Mouse (Mus musculus) CD8-positive naive resting alpha-beta T cell, adult 2 months (primary cell): ENCODE measurements around the gene Tanc2.

Experiments
- DNase-seq, 2 experiments: peaks; one replicate each; pipeline ENCODE4 v3.0.0; 2022; ENCODE audit warnings: low read depth in 2 of 2, low spot score in 2 of 2

Tanc2 gene

DNA sequence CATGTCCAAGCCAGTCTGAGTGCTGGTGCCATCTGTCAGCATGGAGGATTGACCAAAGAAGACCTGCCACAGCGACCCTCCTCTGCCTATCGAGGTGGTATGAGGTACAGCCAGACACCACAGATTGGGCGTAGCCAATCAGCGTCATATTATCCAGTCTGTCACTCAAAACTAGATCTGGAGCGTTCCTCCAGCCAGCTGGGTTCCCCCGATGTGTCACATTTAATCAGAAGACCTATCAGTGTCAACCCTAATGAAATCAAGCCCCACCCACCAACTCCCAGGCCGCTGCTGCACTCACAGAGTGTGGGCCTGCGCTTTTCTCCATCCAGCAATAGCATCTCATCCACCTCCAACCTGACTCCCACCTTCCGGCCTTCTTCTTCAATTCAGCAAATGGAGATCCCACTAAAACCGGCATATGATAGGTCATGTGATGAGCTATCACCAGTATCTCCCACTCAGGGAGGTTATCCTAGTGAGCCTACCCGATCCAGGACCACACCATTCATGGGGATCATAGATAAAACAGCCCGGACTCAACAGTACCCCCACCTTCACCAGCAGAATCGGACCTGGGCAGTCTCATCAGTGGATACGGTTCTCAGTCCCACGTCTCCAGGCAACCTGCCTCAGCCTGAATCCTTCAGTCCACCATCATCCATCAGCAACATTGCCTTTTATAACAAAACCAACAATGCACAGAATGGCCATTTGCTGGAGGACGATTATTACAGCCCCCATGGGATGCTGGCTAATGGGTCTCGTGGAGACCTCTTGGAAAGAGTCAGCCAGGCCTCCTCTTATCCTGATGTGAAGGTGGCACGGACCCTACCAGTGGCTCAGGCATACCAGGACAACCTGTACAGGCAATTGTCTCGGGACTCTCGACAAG, 333.2 kb downstream of the Tanc2 start:
- no peak for DNase-seq

DNA sequence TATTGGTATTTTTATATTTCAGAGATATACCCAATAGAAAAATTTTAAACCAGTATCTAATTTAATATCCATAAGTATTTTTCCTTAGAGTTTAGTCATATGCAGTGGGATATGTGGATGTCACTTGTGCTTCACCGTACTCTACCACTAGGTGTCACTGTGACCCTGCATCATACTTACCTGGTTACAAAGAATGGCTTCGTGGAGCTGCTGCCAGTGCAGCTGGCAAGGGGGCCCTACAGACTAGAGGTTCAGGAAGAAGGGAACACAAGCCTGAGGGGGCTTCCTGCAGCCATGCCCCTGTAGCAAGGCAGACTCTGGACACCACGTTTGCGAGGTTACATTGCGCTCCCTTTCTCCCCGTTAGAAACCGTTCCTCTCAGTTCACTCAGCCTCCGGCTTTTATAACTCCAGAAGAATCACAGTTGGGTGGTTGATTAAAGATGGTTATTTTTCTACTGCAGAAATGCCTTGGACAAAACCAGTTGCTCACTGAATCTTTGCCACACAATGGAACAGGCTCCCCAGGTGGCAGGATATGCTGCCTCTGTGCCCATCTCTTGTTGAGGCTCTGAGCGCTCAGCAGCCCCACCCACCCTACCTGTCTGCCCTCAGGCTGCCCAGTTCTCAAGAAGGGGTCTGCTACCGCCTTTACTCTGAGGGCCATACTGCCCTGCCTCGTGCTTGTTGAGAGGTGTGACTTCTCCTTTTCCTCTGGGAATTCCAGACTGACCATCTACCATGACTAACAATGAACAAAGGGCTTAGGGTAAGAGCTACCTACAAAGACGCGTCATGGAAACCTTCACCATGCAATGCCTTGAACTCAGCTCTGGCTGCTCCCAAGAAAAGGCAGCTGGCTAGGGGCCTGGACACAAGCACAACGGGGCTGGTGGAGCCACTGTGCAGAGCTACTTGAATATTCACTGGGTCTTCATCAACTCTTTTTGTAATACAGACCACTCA, 337.6 kb downstream of the Tanc2 start:
- DNase-seq = peak; percentile 45 to 64

DNA sequence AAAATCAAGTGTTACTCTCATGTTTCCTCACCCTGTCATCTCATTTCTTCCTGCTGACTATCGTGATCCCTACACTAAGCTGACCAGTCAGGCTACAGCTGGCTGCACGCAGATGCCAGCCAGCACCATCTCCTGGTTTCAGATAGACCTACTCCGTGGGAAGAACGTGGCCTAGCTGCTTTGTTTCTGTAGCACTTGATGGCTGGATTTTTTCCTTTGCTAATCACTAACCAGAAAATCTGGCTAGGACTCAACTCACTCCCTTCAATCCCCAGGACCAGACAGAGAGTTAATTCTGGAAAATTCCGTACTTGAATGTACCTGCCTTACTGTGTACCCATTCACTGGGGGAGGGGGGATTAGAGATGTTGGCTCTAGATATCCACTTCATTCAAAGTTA, 338.4 kb downstream of the Tanc2 start:
- DNase-seq = no peak

DNA sequence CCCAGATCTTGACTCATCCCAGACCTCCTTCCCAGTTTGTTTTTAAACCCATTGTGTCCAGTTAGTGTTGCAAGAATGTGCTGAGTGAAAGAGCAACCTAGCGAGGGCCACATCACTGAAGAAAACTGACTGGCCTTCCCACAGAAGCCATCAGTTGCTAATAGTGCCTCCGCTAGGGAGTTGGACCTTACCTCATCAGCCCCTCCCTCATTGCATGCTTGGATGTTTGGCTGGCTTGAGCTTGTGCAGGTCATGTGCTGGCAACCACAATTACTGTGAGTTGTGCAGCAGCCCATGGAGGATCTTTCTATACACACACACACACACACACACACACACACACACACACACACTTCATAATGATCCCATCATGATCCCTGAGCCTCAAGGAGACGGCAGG, 341.6 kb downstream of the Tanc2 start:
- no peak for DNase-seq

DNA sequence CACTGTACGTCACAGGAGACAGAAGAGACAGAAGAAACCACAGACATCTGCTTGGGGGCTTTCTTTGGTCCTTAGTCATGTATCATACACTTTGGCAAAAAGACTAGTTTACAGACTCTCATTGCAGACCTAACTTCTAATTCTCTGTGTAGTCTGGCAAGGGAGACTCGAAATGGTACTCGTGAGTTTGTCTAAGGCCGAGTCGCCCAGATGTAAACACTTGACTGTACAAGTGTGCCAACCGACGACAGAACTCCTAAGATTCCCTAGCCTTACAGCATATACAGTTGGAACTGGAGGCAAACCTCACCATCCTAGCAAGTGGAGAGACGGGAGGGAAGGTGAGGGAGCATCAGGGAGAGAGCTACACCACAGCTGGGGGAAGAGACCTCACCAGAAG, 344.0 kb downstream of the Tanc2 start:
- DNase-seq = no peak

DNA sequence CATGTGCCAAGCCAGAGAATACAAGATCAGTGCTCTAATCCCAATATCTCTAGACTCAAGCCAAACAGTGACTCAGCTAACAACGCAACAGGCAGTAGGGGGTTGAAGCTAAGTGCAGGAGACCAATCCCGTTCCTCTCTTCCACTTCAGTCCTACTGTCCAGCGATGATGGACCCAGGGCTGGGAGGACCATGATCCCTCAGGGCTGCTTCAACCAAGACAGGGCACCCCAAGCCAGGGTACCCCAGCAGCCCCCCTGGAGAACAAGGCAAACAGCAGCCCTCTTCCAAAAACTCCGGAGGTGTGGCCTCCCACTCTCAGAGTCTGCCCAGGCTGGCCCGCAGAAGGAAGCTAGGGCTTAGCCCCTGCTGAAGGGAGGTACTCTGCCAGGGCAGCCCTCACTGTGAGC, 344.5 kb downstream of the Tanc2 start:
- no peak for DNase-seq

DNA sequence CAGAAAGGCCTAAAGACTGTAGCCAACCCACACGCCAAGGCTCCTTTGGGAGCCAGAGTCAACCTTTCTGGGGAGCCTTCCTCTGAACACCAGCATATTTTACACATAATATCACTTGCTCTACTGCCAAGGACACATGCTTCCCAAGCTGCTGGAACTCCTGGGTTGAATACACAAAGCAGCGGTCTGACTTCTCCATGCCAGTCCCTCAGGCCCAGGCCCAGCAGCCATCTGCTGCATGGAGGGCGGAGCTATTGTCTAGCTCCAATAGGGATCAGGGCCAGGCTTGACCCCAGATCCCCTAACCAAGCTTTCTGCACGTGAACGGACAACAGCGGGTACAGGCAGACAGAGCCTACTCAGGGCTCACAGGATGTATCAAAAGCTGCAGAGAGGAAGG, 345.0 kb downstream of the Tanc2 start:
- no peak for DNase-seq

DNA sequence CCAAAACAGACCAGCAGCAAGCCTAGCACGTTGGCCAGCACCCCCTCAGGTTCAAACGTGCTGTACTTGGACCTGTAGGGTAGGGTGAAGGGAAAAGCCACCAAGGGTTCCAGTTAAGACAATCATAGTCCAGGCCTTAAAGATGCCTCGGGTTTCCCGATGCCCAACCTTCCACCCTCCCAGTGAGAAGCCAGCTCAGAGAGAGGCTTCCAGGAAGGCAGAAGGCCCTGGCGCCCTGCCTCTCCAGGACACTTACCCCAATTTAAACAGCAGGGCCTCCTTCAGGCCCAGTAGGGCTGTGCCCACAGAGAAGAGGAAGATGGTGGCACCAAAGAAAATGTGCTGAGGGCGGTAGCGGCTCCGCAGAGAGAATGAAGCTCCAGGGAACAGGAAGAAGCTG, 345.7 kb downstream of the Tanc2 start:
- no peak for DNase-seq

DNA sequence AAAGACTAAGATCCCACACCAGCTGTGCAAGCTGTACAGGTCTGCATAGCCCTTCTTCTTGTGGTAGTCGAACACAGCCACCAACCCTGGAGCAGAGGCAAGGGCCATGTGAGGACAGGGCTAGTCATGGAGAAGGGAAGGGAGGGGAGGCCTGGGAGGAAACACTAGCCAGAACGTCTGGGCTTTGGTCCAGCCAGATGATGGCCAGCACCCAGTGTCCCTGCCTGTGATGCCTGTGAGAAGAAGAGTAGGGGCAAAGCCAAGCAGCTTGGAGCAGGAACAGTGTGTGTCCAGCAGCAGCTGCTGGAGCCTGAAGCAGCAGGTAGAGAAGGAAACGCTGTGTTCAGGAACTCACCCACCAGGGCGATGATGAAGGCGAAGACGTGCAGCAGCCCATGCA, 346.4 kb downstream of the Tanc2 start:
- DNase-seq = no peak

DNA sequence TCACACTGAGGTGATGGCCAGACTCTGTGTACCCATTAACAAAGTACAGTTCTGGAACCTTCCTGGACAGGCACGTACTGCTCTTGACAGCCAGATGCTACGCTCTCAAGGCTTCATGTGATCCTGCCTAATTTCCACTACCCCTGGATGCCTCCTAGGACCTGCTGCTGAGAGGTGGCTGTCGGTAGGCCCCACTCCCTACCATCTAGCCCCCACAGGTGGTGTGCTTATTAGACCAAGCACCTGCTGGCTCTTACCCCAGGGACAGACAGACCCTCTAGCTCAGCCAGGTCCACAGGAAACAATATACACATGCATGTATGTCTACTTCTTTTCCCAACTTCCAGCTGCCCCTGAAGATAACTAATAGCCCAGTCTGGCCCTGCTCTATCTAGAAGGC, 347.2 kb downstream of the Tanc2 start:
- DNase-seq = no peak

DNA sequence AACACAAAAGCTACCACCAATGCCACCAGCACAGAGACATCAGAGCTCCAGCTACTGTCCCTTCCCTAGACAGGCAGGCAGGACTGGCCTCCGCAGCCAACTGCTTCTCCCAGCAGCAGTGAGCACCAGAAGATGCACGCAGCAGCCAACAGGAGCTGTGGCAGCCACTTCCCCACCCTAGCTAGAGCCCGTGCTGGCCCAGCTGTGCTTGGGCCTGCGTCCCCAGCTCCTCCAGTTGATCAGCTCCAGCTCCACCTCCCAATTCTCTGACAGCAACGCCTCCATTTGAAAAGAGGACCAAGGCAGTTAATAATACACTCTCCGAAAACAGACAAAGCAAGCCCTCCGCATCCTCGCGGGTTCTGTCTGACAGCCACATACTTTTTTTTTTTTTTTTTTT, 349.0 kb downstream of the Tanc2 start:
- no peak for DNase-seq

DNA sequence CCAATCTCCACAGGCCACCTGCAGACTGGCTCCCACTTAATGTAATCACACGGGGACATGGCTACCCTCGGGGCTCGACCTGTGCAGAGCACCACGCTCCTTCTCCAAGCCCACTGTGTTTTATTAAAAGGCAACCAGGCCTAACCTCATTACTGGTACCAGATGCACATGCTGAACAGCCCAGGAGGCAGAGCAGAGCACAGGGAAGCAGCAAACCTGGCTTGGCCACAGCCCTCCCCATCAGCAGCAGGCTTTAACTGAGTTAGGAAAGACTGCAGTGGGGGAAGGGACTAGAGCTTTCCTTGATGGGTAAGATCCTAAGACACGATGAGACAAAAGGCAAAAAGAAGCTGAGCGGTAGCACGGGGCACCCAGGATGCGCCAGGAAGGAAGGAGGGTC, 352.2 kb downstream of the Tanc2 start:
- DNase-seq = no peak

DNA sequence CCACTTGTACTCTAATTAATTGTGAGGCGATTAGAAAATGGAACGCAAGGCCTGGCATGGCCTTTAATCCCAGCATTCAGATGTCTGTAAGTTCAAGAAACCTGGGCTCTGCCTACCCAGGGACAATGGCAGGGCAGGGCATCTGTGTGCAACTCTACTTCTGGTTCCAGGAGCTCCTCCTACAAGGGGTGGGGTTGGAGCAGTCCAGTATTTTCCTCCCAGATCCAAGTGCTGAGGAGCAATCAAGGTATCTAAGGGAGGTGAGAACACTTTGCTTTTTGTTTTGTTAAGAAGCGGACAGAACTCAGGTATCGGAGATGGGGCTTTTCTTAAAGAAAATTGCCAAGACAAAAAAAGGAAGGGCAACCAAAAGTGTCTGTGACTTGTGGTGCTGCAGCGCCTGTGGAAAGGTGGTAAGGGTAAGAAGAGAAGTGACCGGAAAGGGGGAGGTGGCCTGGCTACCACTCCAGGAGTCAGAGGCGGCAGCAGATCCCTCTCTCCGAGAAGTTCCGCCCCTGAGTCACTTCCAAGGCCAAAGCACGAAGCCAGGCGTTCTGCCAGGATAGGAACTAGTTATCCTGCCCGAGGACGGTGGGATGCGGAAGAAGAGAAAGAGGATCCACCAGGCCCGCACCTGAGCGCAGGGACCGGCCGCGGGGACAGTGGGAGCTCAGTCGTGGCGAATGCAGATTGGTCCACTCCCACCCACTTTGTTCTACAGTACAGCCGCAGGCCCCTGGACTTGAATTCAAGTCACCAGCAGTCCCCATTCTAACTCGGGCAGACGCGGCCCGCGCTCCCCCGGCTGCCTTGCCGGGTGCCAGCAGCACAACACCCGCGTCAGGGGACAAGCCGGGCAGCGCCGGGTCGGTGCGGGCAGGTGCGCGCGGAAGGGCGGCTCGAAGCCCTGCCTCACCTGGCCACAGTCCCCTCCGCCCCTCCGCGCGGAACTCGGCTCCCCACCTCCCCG, 353.6 kb downstream of the Tanc2 start:
- no peak for DNase-seq

DNA sequence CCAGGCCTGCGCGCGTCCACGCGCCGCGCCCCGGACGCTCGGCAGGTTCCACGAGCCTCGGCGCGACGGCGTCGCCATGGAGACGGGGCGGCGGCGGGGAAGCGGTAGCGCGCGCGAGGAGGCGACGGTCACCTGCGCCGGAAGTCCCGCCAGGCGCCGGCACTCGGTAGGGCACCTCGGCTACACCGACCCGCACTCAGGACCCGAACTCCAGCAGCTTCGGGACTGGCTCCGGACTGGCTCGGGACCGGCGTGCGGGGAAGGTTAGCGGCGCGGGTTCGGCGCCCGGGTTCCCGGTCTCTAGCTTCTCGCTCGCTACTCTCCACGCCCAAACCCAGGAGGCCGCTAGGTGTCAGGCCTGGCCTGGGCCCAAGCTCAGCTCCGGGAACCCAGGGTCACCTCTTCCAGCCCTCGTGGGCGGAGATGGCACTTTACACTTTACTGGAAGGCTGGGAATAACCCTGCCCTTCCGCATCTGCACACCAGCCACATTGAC, 354.4 kb downstream of the Tanc2 start:
- DNase-seq = peak in 1 of 2 experiments; percentile 9

DNA sequence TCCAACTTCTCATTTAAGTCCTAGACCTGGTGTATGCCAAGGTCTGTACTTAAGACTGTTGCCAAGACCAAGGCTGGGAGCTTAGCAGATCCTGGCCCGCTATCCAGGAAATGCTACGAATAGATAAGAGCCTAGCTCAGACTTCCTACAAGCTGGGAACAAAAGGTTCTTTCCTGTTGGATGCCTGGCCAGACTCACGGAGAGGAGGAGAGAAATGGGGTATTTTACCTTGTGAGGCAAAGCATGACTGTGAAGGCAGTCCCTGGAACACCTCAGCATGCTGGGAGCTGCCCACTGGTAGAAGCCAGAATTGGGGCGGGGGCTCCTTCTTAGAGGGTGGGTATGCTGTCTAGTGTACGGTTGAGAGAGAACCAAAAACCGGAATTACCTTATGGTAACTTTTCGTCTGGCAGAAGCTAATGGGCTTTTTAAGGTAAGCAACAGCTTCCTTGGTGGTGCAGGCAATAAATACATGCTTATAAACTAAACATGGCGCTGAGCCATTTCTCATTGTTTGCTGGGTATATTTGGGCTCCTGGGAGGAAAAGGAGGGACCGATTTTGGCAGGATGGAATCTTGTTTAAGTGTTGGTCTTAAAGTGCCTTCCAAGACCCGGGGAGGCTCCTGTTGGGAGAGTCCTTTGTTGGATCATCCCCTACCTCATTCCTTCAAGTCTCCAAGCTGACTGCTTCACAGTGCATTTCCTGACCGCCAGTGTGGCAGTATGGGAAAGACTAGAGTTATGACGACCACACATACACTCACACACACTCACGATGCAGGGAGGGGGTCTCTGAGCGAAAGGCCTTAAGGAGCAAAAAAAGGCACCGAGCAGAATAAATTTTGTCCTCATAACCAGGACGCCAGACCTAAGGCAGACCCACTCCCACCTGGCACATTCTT, 355.2 kb downstream of the Tanc2 start:
- DNase-seq = no peak

DNA sequence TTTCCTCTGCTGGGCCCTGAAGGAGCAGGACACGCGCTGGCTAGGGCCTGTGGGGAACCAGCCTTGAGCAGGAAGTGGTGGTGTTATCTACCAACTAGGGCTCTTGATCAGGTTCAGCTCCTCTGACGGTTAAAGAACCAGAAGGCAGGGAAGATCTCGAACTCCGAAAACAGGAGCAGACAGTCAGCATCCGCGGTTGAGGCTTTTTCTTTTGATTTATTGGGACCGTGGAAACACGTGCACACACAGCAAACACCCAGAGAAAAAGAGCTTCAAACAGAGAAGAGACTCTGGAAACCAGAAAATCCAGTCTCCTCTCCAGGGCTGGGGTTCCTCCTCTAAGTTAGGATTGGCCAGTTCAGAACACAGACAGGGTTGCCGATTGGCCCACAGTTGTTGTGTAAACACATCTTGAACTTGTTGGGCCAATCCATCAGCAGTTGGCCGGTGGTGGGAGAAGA, 356.9 kb downstream of the Tanc2 start:
- no peak for DNase-seq

DNA sequence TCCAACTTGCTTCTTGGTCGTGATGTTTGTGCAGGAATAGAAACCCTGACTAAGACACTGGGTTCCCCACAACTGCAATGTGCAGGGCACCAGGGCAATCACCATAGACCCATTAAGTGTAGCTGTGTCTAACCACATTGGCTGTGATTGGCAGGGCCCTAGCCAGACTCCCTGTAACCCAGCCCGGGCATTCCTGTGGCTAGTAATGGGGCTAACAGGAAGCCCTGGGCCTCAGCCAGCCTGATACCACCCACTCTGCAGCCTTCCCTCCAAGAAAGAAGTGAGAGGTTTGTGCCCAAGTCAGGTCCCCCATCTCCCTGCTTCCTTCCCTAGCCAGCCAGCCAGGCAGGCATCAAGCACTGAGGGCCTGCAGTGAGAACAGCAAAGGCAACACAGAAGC, 358.5 kb downstream of the Tanc2 start:
- no peak for DNase-seq

DNA sequence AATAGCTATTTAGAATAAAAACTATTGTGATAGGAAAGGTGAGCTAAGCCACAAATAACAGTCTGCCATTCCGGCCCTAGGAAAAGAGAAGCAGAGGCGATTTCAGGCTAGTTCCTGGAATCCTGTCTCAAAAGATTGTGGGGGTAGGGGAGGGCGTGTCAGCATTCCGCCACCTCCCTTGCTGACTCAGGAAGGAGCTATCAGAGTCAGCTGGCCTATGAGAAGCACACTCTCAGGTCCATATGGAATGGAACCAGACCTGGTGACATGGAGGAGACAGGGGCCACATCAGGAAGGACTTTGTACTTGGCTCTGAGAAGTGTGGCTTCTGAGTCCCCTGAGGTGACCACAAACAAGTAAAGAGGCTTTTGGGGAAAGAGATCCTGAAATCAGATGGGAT, 360.7 kb downstream of the Tanc2 start:
- DNase-seq = no peak

DNA sequence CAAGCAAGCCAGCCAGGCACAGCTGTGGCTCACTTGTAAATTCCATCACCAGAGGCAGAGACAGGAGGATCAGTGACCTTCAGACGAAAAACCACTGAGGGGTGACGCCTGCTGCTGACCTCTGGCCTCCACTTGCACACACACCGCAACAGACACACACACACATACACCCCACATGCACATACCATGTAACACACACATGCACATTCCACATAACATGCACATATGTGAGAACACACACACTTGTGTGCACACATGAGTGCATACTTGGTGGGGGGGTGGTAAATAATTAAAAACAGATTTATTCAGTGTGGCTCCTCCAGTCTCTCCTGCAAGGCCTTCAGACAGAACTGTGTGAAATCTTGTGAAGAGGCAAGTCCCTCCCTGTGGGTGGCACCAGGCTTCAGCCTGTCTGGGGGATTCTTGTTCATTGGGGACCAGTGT, 361.8 kb downstream of the Tanc2 start:
- no peak for DNase-seq

DNA sequence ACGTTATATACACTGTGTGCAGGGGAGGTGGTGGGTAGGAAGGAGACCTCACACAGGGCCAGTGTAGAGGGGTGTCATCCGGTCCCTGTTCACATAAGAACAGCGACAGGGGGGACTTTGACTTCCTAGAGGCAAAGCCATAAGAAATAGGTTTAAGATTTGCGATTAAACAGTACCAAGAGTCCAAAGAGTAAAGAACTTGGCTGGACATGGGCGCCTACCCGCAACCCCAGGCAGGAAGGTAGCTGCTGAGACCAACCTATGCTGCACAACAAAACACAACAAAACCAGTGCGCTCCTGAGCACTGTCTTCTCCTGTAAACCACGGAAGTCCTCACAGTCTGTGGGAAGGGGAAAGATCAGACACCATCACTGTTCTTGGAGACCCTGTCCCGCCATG, 362.3 kb downstream of the Tanc2 start:
- no peak for DNase-seq
